Mouse (Mus musculus) embryonic fibroblast, embryonic 13.5 days (primary cell): Measurements from ENCODE around the gene Ntrk2.

Experiments
- CTCF ChIP-seq: IDR thresholded peaks from 2 replicates; pipeline ENCODE4 v1.5.1; 2011; ENCODE audit warnings: mild to moderate bottlenecking, control low read depth, low read length, moderate library complexity, borderline replicate concordance; ENCODE audit not compliant: insufficient read depth
- POLR2A ChIP-seq: IDR thresholded peaks from 2 replicates; pipeline ENCODE4 v1.6.1; 2011; ENCODE audit warnings: low read depth, mild to moderate bottlenecking, control low read depth, low read length, moderate library complexity

DNA sequence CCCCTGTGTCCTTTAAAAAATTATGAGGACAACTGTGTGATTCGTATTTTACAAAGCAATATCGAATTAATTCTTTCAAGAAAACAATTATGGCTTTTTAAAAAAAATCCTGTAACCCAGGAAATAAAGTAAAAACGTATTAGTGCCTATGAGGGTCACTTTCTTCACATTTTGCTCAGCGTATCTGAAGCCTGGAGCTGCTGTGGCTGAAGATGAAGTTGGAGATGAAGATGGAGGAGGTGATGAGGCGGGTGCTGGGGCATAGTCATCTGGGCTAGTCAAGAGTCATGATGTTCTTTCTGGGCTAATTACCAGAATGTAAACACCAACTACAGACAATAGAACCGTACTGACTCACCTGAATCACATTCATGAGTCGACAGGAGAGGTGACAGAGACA, 15.6 kb upstream of the Ntrk2 start:
- no peak for TF ChIP-seq CTCF
- TF ChIP-seq POLR2A: no peak
